Mouse (Mus musculus): Measurements from ENCODE around the gene Socs5.
A peak's percentile ranks its signal among the peaks of the same experiment; 100 is the strongest.
"Not testable (repeated sequence)": the region's sequence is repeated elsewhere in the genome, so short reads cannot be mapped to it uniquely, and the experiment has no call there.

Gene Socs5

GRCm38 (mm10) chr17:87107623-87108221 is at the start of gene Socs5:
TSS of gene Socs5 (plus strand) at chr17:87107679.
- DNase-seq (ENCODE audit: low spot score in 2 of 2), result peak in 1 of 2 experiments; percentile 65

DNA sequence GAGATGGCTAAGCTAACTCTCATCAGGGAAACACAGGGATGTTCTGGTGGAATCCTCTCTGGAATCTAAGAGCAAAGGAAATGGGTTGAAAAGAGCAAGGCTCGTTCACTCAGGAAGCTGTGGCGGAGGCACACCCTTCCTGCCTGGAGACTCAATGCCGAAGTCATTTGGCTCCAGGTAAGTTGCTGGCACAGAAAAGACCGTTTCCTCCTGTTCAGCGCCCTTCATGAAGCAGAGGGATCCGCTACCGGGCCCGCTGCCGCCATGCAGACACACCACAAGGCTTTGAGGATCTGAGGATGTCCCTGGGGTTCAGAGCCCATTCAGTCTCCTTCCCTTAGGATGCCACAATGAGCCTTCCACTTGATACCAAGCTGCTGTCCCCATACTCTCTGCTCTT is 44.8 kb upstream of the Socs5 start:
- no peak for DNase-seq (ENCODE audit: low spot score in 2 of 2)

GRCm38 (mm10) chr17:87063461-87063860 is 44.0 kb upstream of the Socs5 start:
- no peak for DNase-seq (ENCODE audit: low spot score in 2 of 2)

DNA sequence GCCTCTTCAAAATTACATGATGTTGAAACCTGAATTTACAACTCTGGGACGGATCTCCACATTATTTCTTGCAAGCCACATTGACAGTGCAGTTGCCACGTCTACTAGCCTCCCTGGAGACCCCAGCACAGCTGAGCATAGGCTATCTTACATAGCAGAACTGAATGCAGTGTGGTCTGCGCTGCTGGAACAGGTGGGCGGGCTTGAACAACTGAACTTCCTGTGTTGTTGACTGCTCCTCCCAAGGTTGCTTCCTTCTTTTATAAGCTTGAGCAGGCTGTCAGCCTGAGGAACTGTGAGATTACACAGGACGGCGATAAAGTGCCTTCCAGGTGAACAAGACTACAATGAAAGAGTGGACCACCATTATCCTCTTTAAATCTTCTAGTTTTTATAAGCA is 43.5 kb upstream of the Socs5 start:
- DNase-seq (ENCODE audit: low spot score in 2 of 2), result peak in 1 of 2 experiments; percentile 47

DNA sequence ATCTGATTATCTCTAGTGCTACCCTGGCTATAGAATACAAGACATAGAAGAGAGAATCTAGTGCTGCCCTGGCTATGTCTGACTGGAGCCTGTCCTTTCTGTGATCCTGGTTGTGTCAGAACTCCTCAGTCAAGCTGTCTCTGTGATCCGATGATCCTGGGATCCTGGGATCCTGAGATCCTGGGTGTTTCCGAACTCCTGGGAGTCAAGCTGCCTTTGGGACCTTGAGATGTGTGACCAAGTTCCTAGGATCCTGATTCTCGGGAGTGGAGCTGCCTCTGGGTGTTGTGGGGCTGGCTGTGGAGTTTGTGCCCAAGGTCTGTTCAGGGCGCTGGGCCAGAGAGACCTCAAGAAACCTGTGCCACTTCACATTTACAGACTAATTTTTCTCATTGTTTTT is 38.5 kb upstream of the Socs5 start:
- no peak for DNase-seq (ENCODE audit: low spot score in 2 of 2)

GRCm38 (mm10) chr17:87072183-87072582 is 35.3 kb upstream of the Socs5 start:
- DNase-seq (ENCODE audit: low spot score in 2 of 2), result not testable (repeated sequence)

- no peak for DNase-seq (ENCODE audit: low spot score in 2 of 2)
Measured at GRCm38 (mm10) chr17:87072766-87073440, 34.6 kb upstream of the Socs5 start.

- no peak for DNase-seq (ENCODE audit: low spot score in 2 of 2)
Measured at GRCm38 (mm10) chr17:87073470-87073869, 34.0 kb upstream of the Socs5 start.

DNA sequence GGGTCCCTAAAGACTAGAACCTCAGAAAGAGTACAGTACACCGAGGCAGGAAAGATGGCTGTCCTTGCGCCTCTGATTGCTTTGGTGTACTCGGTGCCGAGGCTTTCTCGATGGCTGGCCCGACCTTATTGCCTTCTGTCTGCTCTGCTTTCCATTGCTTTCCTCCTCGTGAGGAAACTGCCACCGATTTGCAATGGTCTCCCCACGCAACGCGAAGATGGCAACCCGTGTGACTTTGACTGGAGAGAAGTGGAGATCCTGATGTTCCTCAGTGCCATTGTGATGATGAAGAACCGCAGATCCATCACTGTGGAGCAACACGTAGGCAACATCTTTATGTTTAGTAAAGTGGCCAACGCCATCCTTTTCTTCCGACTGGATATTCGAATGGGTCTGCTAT is 29.3 kb upstream of the Socs5 start:
- not testable (repeated sequence) for DNase-seq (ENCODE audit: low spot score in 2 of 2)

DNA sequence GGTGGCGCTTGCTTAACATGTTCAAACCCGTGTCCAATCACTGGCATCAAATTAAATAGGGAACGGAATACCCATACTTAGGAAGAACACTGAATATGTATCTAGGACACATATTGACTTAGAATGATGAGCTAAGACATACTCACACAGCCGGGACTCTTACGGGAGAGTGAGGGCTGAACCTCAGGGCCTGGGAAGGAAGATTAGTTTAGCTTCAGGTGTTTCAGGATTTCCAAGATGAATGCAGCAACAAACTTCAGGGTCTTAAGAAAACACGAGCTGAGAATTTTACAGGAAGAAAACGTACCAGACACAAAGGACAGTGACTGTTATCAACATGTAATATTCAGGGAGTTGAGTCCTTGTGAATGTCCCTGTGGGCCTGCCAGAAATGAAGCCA is 26.8 kb upstream of the Socs5 start:
- DNase-seq (ENCODE audit: low spot score in 2 of 2), result no peak

DNA sequence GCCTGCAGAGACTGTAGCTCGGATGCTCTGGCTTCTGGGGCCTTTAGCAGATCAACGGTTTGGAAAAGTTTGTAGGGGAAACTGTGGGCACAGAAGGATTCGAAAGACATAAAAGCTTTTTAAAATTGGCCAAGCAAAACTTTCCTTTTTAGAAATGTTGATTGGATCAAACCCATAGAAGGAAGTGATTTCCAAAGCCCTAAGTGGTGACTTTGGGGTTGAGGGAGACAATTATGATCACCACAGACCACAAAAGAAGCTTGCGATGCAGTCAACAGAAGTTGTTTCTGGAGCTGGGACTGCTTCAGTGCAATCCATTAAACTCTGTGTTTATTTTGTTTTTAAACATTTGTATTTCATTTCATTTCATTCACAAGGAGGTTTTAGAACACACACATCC is 24.9 kb upstream of the Socs5 start:
- DNase-seq (ENCODE audit: low spot score in 2 of 2), result no peak

- no peak for DNase-seq (ENCODE audit: low spot score in 2 of 2)
Measured at GRCm38 (mm10) chr17:87083671-87084070, 23.8 kb upstream of the Socs5 start.

- DNase-seq (ENCODE audit: low spot score in 2 of 2), result no peak
Measured at GRCm38 (mm10) chr17:87085726-87086125, 21.8 kb upstream of the Socs5 start.

DNA sequence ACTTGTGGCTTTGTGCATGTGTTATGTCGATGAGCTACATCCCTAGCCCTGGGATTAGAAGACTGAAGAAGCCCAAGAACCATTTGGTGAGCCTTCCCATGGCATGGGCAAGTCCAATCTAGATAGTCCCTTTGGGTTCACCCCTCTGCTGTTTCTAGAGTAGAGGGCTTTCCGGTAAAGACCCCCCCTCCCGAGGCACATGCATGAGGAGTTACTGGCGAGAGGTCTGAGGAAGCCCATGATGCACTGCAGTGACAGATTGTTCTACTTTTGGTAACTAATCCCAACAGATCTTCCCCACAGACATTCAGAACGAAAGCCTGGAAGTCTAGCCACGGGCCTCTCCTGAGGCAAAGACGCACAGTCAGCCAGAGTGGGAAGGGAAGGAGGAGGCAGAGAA is 18.2 kb upstream of the Socs5 start:
- DNase-seq (ENCODE audit: low spot score in 2 of 2), result no peak

DNA sequence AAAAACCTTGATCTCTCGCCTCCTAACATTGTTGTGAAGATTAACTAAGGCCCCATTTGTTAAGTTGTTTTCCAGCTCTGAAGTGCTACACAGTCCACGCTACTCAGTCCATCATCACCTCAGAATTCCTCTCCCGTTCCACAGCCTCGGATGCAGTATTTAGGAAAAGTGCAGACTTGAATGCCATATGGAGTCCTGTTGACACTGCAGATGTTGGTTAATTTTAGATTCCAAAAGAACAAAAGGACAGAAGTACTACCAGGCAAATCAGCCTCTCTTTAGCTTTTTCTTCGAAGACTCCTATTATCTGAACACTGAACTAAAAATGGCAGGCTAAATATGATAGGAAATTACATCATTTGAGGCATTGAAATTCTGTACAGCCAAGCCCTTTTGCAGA is 14.4 kb upstream of the Socs5 start:
- DNase-seq (ENCODE audit: low spot score in 2 of 2), result no peak

DNA sequence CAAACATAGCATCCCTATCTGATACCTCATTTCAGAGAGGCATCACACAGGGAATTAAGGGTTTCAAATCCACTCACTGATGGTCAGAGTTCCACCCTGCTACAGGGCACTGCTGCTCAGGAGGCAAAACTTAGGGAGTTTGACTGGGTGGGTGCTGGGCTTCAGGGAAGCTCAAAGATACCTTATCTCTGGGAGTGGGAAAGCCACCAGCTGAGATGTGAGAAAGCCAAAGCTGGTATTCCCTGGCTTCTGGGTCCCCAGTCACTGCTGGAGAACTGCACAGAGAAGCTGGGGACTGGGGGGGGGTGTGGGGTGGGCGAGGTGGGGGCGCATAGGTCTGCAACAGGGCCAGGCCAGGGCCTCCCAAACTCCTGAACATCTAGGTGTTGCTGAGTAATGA is 10.5 kb upstream of the Socs5 start:
- DNase-seq (ENCODE audit: low spot score in 2 of 2), result no peak

GRCm38 (mm10) chr17:87097576-87097975 is 9.9 kb upstream of the Socs5 start:
- DNase-seq (ENCODE audit: low spot score in 2 of 2), result no peak

- no peak for DNase-seq (ENCODE audit: low spot score in 2 of 2)
Measured at GRCm38 (mm10) chr17:87100947-87101346, 6.5 kb upstream of the Socs5 start.

DNA sequence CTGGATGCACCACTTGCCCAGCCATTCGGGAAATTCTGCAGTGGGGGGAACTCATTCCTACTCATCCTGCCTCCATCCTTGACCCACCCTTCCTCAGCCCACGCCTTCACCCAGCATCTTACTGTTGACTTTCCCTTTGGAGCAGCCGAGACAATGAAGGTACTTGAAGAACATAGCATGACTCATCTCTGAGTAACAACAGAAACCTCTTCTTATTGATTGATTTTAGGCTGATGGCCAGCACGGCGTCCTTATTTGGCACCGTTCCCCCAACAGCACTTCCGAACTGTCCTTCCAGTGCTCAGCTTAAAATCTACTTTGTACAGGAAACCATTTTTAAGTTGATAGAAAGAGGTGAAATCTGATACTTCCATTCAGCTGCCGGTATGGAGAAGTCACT is 4.8 kb upstream of the Socs5 start:
- no peak for DNase-seq (ENCODE audit: low spot score in 2 of 2)

GRCm38 (mm10) chr17:87103060-87103459 is 4.4 kb upstream of the Socs5 start:
- DNase-seq (ENCODE audit: low spot score in 2 of 2), result no peak

GRCm38 (mm10) chr17:87104276-87104675 is 3.2 kb upstream of the Socs5 start:
- DNase-seq (ENCODE audit: low spot score in 2 of 2), result no peak

DNA sequence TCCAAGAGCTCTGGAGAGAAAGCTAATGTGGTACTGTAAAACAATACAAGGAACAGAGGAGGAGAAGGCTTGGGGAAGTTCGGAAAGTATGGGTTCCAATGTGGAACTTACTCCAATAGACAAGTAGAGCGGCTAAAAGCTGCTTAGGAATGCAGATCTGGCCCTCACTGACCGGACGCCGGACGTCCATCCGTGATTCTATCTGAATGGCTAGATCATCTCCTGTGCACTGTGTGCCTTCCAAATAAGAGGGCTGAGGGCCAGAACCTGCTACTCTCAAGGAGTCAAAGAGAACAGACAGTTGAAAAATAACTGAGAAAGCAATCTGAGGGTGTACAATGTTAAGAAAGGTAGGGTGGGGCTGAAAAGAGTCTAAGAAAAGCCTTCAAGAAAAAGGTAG is 1.5 kb upstream of the Socs5 start:
- no peak for DNase-seq (ENCODE audit: low spot score in 2 of 2)

- peak; percentile 79 to 90 for DNase-seq (ENCODE audit: low spot score in 2 of 2)
Measured at GRCm38 (mm10) chr17:87106691-87107523, 572 bp upstream of the Socs5 start.
